Mouse (Mus musculus) stomach, embryonic 16.5 days (tissue): ENCODE data around the gene Dot1l. TPM values are rescaled to one million over a fixed set of nuclear protein-coding genes. Genes with fewer than 3 reads are reported as not detected.

ENCODE experiments used
- ATAC-seq: fragments of 200-750 bp; cut with Nextera tagmentation; 2 replicates; pipeline ENCODE4 v1.8.0; 2017; ENCODE audit warnings: moderate number of reproducible peaks, moderate TSS enrichment; ENCODE audit not compliant: insufficient read depth, low FRiP score
- H3K27ac ChIP-seq: fragments of 300-500 bp; sonication (generic); 2 replicates; pipeline ENCODE4 v1.5.1; 2014; ENCODE audit warnings: low read length
- H3K27me3 ChIP-seq: fragments of 300-500 bp; sonication (generic); 2 replicates; pipeline ENCODE4 v1.6.1; 2014; ENCODE audit warnings: low read length, control low read depth, mixed read lengths; ENCODE audit not compliant: control insufficient read depth, insufficient read depth
- H3K36me3 ChIP-seq: fragments of 300-500 bp; sonication (generic); 2 replicates; pipeline ENCODE4 v1.6.1; 2014; ENCODE audit warnings: low read length; ENCODE audit not compliant: control insufficient read depth, insufficient read depth
- H3K4me1 ChIP-seq: fragments of 300-500 bp; sonication (generic); 2 replicates; pipeline ENCODE4 v1.6.1; 2014; ENCODE audit warnings: low read length, control low read depth, mixed read lengths; ENCODE audit not compliant: control insufficient read depth, insufficient read depth
- H3K4me2 ChIP-seq: fragments of 300-500 bp; sonication (generic); 2 replicates; pipeline ENCODE4 v1.6.1; 2014; ENCODE audit warnings: low read depth, low read length, mixed read lengths
- H3K4me3 ChIP-seq: fragments of 300-500 bp; sonication (generic); replicated peaks from 2 replicates; pipeline ENCODE4 v1.5.1; 2014; ENCODE audit warnings: mild to moderate bottlenecking, low read length
- H3K9ac ChIP-seq: fragments of 300-500 bp; sonication (generic); 2 replicates; pipeline ENCODE4 v1.6.1; 2014; ENCODE audit warnings: low read length
- H3K9me3 ChIP-seq: fragments of 300-500 bp; sonication (generic); replicated peaks from 2 replicates; pipeline ENCODE4 v1.6.1; 2016; ENCODE audit warnings: low read length, control low read depth; ENCODE audit not compliant: control insufficient read depth
- WGBS: fragments of 180-500 bp; shearing (Covaris S2); extraction: QIAGEN DNeasy Blood & Tissue Kit; methylation state at CpG from one replicate; pipeline ENCODE4 v1.1.7; 2014; 5-methylcytosine and 5-hydroxymethylcytosine counted together
- microRNA counts: library from miRNA; unstranded; fragments of <30 nt; microRNA quantifications from one replicate; lab custom pipeline; 2016
- microRNA-seq: library from miRNA; unstranded; fragments of <30 nt; microRNA quantifications from one replicate; pipeline ENCODE4, GENCODE M21; 2016
- polyA plus RNA-seq: library from polyadenylated mRNA; unstranded; fragments of >200 nt; fragmentation: Nextera tagmentation; extraction: Ambion mirVana; gene quantifications from 2 replicates; pipeline ENCODE4 v1.2.1, GENCODE M21; 2015

Dot1l gene
- polyA plus RNA-seq, 1 experiment from 2014 or later, result 13.9 TPM

DNA sequence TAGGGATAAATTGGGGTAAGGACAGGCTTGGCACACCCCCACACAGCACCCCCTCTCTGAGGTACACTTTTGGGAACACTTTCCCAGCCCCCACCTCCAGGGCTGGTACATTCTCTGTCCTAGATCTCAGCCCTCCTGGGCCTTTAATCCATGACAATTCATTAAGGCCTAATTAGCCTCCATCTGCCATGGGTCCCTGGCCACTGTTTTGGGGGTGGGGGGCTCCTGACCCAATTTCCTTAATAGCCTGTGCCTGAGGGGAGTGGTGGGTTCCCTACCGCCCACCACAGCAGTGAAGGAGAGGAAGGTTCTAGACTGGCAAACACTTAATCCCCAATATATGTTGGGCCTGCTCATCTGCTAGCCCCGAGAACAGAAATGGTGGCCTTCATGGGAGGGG, 86.7 kb downstream of the Dot1l start:
- Histone ChIP-seq H3K9me3 (no peaks in the 10 kb centered on the region), H3K36me3 (no peaks in the 10 kb centered on the region), H3K9ac (no peak overlapping the region), H3K4me3 (no peak overlapping the region), H3K4me1 (peaks cover 4% of the 10 kb centered on the region; the same call in 1 of the 2 replicates), H3K4me2 (no peak overlapping the region), H3K27me3 (peaks cover 42% of the 10 kb centered on the region), H3K27ac (no peak overlapping the region)
- no peak for ATAC-seq
- 77% methylated on average over 2 of the region's 2 CpGs for WGBS

GRCm38 (mm10) chr10:80842334-80842733, 87.3 kb downstream of the Dot1l start:
- H3K9ac ChIP-seq, result no peak overlapping the region
- no peak overlapping the region for H3K4me2 ChIP-seq
- H3K4me1 ChIP-seq, result peaks cover 4% of the 10 kb centered on the region; the same call in 1 of the 2 replicates
- ATAC-seq, result no peak
- H3K36me3 ChIP-seq, result no peaks in the 10 kb centered on the region
- 76% methylated on average over 15 of the region's 15 CpGs for WGBS
- no peaks in the 10 kb centered on the region for H3K9me3 ChIP-seq
- peaks cover 37% of the 10 kb centered on the region for H3K27me3 ChIP-seq
- no peak overlapping the region for H3K4me3 ChIP-seq
- H3K27ac ChIP-seq, result no peak overlapping the region

- no peak for ATAC-seq
- H3K4me2 ChIP-seq, result peak overlapping the region; percentile 67
- H3K27ac ChIP-seq, result no peak overlapping the region
- no peaks in the 10 kb centered on the region for H3K36me3 ChIP-seq
- no peaks in the 10 kb centered on the region for H3K9me3 ChIP-seq
- H3K4me3 ChIP-seq, result peak overlapping the region; percentile 43
- 11% methylated on average over 32 of the region's 32 CpGs for WGBS
- peaks cover 4% of the 10 kb centered on the region; the same call in 1 of the 2 replicates for H3K4me1 ChIP-seq
- H3K27me3 ChIP-seq, result peaks cover 34% of the 10 kb centered on the region
- peak overlapping the region; percentile 64 for H3K9ac ChIP-seq
Observed at GRCm38 (mm10) chr10:80843087-80843930, 88.3 kb downstream of the Dot1l start.

DNA sequence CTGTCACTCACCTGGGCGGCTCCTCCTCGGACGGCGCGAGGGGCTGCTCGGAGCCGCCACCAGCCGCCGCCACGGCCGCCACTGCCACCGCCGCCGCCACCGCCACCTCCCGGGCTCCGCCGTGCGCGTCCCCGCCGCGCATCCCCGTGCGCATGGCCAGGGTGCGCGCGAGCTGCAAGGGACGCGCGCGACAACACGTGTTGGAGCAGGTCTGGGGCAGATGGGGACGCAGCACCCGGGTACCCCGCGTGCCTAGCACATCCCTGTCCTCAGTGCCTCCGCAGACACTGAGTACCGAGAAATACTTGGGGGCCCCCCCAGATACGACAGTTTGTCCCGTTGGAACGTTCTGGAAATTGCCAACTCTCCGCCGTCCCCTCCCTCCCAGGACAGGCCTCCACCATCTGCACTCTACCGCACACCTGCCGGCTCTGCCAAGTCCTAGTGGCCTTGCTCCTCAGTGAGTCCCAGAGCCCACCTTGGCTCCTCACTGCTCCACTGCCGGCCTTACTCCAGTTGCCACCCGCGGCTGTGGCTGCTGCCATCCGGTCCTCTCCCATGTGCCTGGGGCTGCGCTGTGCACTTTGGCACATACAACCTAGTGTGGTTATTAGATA, 89.0 kb downstream of the Dot1l start, which contains the start of gene Lingo3:
TSS of gene Lingo3 (minus strand) at position 109 of the 617 bp plus-strand sequence.
- no peak for ATAC-seq
- Histone ChIP-seq H3K9me3 (no peaks in the 10 kb centered on the region), H3K4me3 (peak within 1 kb of the TSS; percentile 43), H3K27ac (no peak within 1 kb of the TSS), H3K4me1 (peaks cover 4% of the 10 kb centered on the region; the same call in 1 of the 2 replicates), H3K4me2 (peak within 1 kb of the TSS; percentile 67), H3K27me3 (peaks cover 34% of the 10 kb centered on the region), H3K36me3 (no peaks in the 10 kb centered on the region), H3K9ac (peak within 1 kb of the TSS; percentile 64)
- 3% methylated on average over 46 of the region's 51 CpGs for WGBS

MicroRNAs encoded within 50 kb of the gene (microRNA counts, 519-probe panel; counts per million panel counts)
- not detected for microRNA mmu-miR-1982 (lab: Ali Mortazavi, UCI)

Small RNAs within 50 kb of the gene (microRNA-seq; reads per million reads assigned to microRNA genes)
- gene Mir1982, result 1.3 reads per million

Other genes with a start within 250 kb of the Dot1l start
- gene Atp8b3, start 216.1 kb upstream of the Dot1l start, polyA plus RNA-seq, result 0.12 and 0.21 TPM in 2 replicates
- gene Rexo1, start 193.6 kb upstream of the Dot1l start, polyA plus RNA-seq, result 16.7 TPM in 2 replicates
- gene Klf16, start 177.9 kb upstream of the Dot1l start, polyA plus RNA-seq, result 8.4 and 8.7 TPM in 2 replicates
- gene Abhd17a, start 164.9 kb upstream of the Dot1l start, polyA plus RNA-seq, result 42.9 and 44.3 TPM in 2 replicates
- gene Scamp4, start 152.3 kb upstream of the Dot1l start, polyA plus RNA-seq, result 92.1 and 99.9 TPM in 2 replicates
- 5.6 and 6.7 TPM in 2 replicates for gene Adat3, start 152.3 kb upstream of the Dot1l start, polyA plus RNA-seq
- 3.7 and 4.8 TPM in 2 replicates for gene Gm49322, start 149.2 kb upstream of the Dot1l start, polyA plus RNA-seq
- gene Csnk1g2, start 132.4 kb upstream of the Dot1l start, polyA plus RNA-seq, result 18.1 TPM in 2 replicates
- 11.5 and 12.7 TPM in 2 replicates for gene Btbd2, start 98.1 kb upstream of the Dot1l start, polyA plus RNA-seq
- gene Mknk2, start 77.1 kb upstream of the Dot1l start, polyA plus RNA-seq, result 42.8 and 45.1 TPM in 2 replicates
- gene Mob3a, start 53.2 kb upstream of the Dot1l start, polyA plus RNA-seq, result 51.6 and 57.5 TPM in 2 replicates
- 25.5 and 28.7 TPM in 2 replicates for gene Izumo4, start 53.0 kb upstream of the Dot1l start, polyA plus RNA-seq
- gene Ap3d1, start 12.9 kb upstream of the Dot1l start, polyA plus RNA-seq, result 62.5 and 66.3 TPM in 2 replicates
- gene Sf3a2, start 43.0 kb downstream of the Dot1l start, polyA plus RNA-seq, result 51.3 and 53.7 TPM in 2 replicates
- gene Plekhj1, start 43.4 kb downstream of the Dot1l start, polyA plus RNA-seq, result 102 and 114 TPM in 2 replicates
- not detected in 2 replicates for gene Amh, start 50.0 kb downstream of the Dot1l start, polyA plus RNA-seq
- gene Jsrp1, start 58.3 kb downstream of the Dot1l start, polyA plus RNA-seq, result 0.65 and 8.4 TPM in 2 replicates
- gene Oaz1, start 71.5 kb downstream of the Dot1l start, polyA plus RNA-seq, result 1,560 and 1,582 TPM in 2 replicates
- gene Lingo3, start 88.8 kb downstream of the Dot1l start, polyA plus RNA-seq, result 0.05 and 0.12 TPM in 2 replicates
- gene Lsm7, start 100.0 kb downstream of the Dot1l start, polyA plus RNA-seq, result 192 and 210 TPM in 2 replicates
- 40.0 and 42.7 TPM in 2 replicates for gene Sppl2b, start 100.1 kb downstream of the Dot1l start, polyA plus RNA-seq
- gene Tmprss9, start 116.6 kb downstream of the Dot1l start, polyA plus RNA-seq, result 0.06 TPM in 1 of 2 replicates, not detected in the other
- gene Timm13, start 145.8 kb downstream of the Dot1l start, polyA plus RNA-seq, result 288 and 309 TPM in 2 replicates
- 43.4 and 43.9 TPM in 2 replicates for gene Lmnb2, start 163.0 kb downstream of the Dot1l start, polyA plus RNA-seq
- 34.8 and 40.9 TPM in 2 replicates for gene Gadd45b, start 174.9 kb downstream of the Dot1l start, polyA plus RNA-seq